Mouse (Mus musculus) right cerebral cortex, adult 18-20 months (tissue): ENCODE measurements around the gene Grk1.

Source experiments
- DNase-seq: peaks from one replicate; pipeline ENCODE4 v3.0.0; 2022; ENCODE audit warnings: mixed read lengths

Gene Grk1

DNA sequence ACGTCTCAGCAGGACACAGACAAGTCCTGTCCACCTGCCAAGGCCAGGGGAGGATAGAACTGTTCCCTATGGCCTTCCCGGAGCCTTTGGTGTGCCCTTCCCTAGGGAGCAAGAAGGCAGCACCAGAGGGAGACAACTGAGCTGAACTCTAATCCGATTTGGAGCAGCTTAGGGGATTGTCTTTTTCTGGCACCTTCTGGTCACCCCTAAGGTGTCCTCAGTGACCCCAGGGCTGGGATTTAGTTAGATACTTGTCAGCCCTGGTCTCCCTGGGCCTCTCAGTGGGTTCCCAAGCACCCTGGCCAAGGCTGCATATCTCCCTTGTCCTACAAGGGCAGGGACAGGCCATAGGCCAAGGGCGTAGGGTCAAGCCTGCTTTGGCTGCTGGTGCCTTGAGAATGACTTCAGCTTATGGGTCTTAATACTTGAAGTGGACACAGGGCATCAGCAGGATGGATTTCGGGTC lies at the start of gene Grk1:
Gene Grk1 (plus strand): TSS at position 416 of the 466 bp plus-strand sequence.
- no peak for DNase-seq

GRCm38 (mm10) chr8:13356221-13356620 lies 48.7 kb upstream of the Grk1 start:
- no peak for DNase-seq

DNA sequence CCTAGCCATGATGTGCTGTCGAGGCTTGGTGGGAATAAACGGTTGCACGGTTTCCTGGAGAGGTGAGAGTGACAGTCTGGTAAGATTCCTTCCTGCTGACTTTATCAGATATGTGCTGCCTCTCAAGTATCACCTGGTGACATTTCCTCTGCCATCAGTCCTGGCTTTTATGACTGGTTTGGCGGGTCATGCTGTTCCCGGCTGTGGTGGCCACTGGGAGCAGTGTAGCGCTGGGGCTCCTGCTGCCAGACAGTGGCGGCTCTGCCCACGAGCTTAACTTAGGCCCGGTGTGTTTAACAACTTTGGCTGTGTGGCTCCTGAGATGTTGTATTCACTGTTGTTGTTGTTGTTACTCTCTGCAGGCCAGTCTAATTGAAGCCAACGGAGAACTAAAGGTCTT lies 48.2 kb upstream of the Grk1 start:
- DNase-seq: no peak

- DNase-seq: no peak
Observed at GRCm38 (mm10) chr8:13360213-13360612, 44.7 kb upstream of the Grk1 start.

DNA sequence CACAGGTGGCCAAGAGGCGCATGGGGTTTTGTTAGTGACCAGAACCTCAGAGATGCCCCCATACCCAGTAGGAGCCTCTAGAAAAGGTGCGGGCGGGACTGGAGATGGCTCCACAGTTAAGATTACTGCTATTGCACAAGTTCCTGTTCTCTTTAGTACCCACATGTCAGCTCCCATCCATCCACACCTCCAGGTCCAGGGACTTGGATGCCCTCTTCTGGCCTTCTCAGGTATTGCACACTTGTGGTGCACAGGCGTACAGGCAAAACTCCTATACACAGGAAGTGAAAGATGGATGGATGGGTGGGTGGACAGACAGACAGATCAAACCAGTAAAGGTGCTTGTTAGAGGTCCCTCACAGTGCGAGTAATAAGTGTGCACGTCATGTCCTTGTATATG lies 43.0 kb upstream of the Grk1 start:
- no peak for DNase-seq

DNA sequence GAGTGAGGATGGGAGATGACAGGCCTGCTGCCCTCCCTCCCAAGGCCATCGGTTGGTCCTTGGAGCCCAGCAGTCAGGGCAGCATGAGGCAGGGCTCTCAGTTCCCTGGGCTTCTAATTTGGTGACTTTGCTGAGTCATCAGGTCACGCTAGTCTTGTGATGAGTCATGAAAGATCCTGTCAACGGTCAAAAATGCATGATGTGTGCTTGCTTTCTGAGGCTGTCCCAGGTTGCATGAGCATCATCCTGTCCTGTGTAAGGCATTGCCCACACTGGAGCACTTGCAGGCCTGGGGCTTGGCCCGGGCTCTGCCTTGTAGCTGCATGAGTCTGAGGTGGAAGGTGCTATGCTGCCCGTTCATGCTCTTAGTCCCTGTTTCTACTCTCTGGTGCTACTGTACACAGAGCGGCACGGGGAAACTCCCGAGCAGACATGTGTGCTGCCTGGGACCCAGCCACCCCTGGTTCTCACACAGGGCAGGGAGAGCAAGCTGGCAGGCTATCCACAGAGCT lies 31.7 kb upstream of the Grk1 start:
- no peak for DNase-seq

GRCm38 (mm10) chr8:13381630-13382029 lies 23.3 kb upstream of the Grk1 start:
- no peak for DNase-seq

DNA sequence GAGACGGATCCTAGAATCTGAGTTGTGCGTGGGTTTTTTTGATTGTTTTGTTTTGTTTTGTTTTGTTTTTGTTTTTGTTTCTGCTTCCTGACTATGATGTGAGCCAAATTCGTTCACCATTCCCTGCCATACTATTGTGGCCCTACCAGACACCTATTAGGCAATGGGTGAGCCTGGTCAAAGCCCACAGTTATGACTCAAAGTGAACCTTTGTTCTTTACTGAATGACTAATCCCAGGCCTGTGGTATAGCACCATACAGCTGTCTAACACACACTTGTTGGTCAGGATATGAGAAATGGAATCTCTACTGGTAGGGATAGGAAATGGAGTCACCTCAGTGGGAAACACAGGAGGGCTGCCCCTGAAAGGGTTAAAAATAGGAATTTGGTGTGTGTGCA lies 22.3 kb upstream of the Grk1 start:
- no peak for DNase-seq

GRCm38 (mm10) chr8:13382999-13383398 lies 21.9 kb upstream of the Grk1 start:
- DNase-seq: no peak

DNA sequence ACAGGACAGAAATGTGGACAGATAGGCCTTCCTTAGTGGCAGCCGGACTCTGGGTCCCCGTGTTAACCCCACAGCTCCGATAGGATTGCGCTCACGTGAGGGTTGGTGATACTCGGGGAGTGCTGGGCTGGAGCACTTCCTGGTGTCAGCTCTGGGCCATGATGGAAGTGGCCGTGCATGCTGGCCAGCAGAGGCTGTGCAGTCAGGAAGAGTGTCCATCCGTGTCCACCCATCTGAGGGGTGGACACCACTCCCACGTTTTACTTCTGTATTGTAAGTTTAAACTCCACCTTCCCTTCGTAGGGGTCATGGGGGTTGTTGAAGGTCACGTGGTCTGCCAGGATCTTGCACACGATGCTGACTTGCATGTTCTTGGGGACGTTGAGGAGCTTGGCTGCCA lies 18.5 kb upstream of the Grk1 start:
- no peak for DNase-seq

GRCm38 (mm10) chr8:13387728-13388127 lies 17.2 kb upstream of the Grk1 start:
- no peak for DNase-seq

GRCm38 (mm10) chr8:13388744-13389143 lies 16.1 kb upstream of the Grk1 start:
- no peak for DNase-seq

DNA sequence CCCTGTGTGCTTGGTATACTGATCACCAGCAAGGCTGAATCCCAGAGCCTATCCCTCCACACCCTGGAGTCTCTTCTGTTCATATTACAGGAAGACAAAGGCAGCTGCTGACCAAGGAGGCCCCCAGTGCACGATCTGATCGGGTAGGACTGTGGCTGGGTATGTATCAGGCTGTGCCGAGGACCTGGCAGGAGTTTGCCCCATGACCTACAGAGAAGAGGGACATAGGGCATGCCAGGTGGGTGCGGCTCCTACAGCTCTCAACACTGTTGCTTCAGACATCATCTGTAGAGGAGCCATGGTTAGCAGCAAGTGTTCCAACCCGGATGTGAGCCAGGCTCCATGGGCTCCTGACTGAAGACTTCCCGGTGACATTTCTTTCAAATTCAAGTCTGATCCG lies 11.0 kb upstream of the Grk1 start:
- DNase-seq: no peak

- no peak for DNase-seq
Observed at GRCm38 (mm10) chr8:13396725-13397124, 8.2 kb upstream of the Grk1 start, which contains the start of gene Atp4b. Gene Atp4b (minus strand): TSS chr8:13396825.

GRCm38 (mm10) chr8:13403517-13403916 lies 1.4 kb upstream of the Grk1 start:
- DNase-seq: no peak

- DNase-seq: no peak
Observed at GRCm38 (mm10) chr8:13406011-13406410, 1.1 kb downstream of the Grk1 start.

DNA sequence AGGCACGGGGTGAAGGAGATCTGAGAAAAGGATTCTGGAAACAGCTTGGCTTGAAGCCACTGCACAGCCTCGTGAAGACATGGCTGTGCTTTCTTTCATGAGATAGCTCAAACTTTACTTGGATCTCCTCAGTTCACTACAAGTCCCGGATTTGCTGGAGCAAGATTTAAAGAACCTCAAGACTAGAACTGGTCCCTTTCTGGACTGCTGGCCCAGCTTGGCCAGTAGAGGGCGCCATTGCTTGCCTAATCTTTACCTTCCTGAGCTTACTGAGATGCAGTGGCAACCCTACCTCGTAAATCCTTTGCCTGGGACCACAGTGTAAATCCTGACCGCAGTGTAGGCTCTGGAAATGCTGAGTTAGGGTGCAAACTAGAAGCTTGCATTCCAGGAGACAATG lies 6.7 kb downstream of the Grk1 start:
- DNase-seq: peak; percentile 50

DNA sequence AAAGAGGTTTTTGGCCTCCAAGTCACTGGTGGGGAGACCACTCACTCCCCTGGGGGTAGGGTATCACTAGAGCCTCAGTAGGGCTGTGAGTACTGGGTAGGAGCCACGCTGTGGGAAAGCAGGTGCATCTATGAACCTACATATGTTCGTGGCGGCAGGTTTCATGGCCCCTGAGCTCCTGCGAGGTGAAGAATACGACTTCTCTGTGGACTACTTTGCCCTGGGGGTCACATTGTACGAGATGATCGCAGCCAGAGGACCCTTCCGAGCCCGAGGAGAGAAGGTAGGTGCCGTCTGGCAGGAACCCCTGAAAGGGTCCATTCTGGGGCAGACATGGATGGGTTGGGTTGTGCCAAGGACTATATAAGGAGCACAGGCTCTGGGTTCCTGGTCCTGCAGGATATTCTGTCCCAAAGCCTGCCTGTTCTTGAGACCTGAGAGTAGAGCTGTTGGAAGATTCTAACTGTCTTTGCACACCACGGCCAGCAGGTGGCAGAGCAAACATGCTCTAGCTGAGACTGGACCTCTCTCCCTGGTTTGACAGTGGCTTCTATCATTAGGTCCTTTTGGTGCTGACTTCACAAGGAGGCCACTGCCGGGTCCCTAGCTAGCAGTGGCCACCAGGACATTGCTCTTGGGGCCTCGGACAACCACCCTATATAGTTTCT lies 8.1 kb downstream of the Grk1 start:
- peak; percentile 17 for DNase-seq

DNA sequence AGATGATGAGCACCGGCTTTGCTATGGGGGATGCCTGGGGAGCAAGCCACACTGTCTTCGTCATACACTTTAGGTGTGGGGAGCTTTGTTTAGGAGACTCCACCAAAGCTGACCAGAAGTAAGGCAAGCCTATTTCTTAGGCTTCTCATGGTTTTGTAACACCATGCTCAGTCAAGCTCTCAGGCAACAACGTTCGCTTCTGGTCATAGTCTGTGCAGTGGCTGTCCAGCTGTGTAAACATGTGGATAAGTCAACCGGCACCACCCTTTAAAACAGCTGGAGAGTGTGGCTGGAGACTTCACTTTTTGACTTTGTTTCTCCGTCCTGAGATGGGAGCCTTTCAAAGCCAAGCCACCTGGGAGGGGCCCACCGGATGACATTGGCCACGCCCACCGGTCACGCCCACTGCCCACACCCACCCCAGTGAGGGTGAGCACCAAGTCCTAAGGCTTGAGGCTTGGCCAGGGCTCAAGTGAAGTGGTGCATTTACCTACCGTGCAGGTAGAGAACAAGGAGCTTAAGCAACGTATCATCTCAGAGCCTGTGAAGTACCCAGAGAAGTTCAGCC lies 9.0 kb downstream of the Grk1 start:
- no peak for DNase-seq

DNA sequence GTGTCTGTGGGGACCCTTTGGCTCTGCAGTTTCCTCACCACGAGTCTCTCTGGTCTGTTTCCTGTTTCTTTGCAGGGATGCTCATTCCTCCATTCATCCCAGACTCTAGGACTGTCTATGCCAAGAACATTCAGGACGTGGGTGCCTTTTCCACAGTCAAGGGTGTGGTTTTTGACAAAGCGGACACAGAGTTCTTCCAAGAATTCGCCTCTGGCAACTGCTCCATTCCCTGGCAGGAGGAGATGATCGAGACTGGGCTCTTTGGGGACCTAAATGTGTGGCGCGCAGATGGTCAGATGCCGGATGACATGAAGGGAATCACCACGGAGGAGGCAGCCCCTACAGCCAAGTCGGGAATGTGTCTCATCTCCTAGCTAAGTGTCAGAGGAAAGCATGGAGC lies 11.0 kb downstream of the Grk1 start:
- peak; percentile 60 for DNase-seq

- peak; percentile 23 for DNase-seq
Observed at GRCm38 (mm10) chr8:13419111-13419639, 14.3 kb downstream of the Grk1 start.

DNA sequence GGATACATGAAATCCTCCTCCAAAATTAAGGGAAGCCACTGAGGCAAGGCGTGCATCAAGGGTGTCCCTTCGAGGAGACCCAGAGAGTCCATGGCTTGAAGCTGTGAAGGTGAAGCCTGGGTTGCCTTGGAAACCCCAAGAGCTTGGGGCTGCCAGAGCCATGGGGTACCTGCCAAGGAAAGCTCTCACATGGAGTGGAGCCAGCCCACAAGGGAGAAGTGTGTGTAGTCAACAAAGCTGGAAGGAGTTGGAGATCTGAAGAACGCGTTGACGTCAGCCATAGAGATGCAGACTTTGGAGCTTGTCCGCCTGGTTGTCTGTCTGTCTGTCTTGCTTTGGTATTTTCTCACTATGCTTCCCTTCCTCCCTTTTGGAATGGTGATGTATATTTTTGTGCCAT lies 16.1 kb downstream of the Grk1 start:
- peak; percentile 25 for DNase-seq

DNA sequence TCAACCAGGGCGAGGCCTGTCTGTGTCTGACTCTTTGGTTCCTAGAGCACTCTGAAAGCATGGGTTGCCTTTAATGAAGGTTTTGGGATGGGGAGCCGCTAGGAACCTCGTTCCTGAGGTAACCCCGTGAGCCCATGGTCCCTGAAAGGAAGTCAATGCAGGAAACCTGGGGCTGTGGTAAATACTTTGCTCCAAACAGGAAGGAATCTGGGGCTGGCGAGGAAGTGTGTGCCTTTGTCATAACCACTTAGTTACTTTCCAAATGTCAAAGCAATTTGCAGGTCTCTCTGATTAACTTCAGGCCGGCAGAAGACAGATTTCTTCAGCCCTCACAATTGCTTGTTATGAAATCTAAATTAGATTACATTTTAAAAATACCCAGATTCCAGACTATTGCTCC lies 22.5 kb downstream of the Grk1 start:
- DNase-seq: no peak

DNA sequence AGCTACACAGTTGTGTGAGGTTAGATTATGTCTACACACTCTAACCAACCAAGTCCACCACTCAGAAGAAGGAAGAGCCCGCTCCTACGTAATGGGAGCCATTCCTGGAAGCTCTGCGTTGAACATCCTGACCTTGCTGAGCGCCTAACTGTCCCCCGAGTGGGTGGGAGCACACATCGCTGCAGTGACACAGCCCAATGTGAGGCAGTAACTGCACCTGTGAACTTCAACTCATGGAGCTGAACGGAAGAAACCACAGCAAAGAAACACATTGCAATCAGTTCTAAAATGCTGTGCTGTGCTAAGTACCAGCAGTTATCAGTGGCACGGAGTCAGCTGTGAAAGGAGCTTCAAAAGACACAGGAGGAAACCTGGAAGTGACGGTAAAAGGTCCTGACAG lies 23.3 kb downstream of the Grk1 start:
- no peak for DNase-seq
